Mouse (Mus musculus): ENCODE data around the gene Hbb-bs. TPM values are rescaled to one million over a fixed set of nuclear protein-coding genes. Genes with fewer than 3 reads are reported as not detected.
"Not testable (repeated sequence)": the region's sequence is repeated elsewhere in the genome, so short reads cannot be mapped to it uniquely, and the experiment has no call there.

Gene Hbb-bs
- total RNA-seq (2021), result 100 to 1,000 TPM; 266 to 399 TPM
- long read RNA-seq, experiment 1, transcript Hbb-bs-201 (3 exons, 628 nt), result major isoform, 109 of 133 reads
- long read RNA-seq, experiment 1, transcript Hbb-bs-202 (2 exons, 344 nt), result minor isoform, 6 of 133 reads
- long read RNA-seq, experiment 1, partial matches to known transcripts, result 0 of 133 reads
- long read RNA-seq, experiment 1, other reads (novel, unspliced or antisense), result 18 of 133 reads
- long read RNA-seq, experiment 2, transcript Hbb-bs-201 (3 exons, 628 nt), result major isoform, 194 of 229 reads
- long read RNA-seq, experiment 2, transcript Hbb-bs-202 (2 exons, 344 nt), result minor isoform, 9 of 229 reads
- long read RNA-seq, experiment 2, partial matches to known transcripts, result 0 of 229 reads
- long read RNA-seq, experiment 2, other reads (novel, unspliced or antisense), result 26 of 229 reads

- intact Hi-C loops (cut with DNase I), result no loop called here
- no peak for DNase-seq
These were observed at the start of gene Hbb-bs for GRCm38 (mm10) chr7:103827808-103828207. Gene Hbb-bs, minus strand, starts transcription at chr7:103828096.

GRCm38 (mm10) chr7:103877093-103877492 is 49.2 kb upstream of the Hbb-bs start:
- intact Hi-C loops (cut with DNase I), result no loop called here
- DNase-seq, result no peak

GRCm38 (mm10) chr7:103874451-103874850 is 46.6 kb upstream of the Hbb-bs start:
- intact Hi-C loops (cut with DNase I), result no loop called here

GRCm38 (mm10) chr7:103873064-103873463 is 45.2 kb upstream of the Hbb-bs start:
- intact Hi-C loops (cut with DNase I), result no loop called here
- no peak for DNase-seq

More at GRCm38 (mm10) chr7:103874451-103874850, 46.6 kb upstream of the Hbb-bs start:
- DNase-seq, result no peak

- intact Hi-C loops (cut with DNase I), result no loop called here
- no peak for DNase-seq
These were observed 42.8 kb upstream of the Hbb-bs start for GRCm38 (mm10) chr7:103870667-103871066.

GRCm38 (mm10) chr7:103865716-103866115 is 37.8 kb upstream of the Hbb-bs start:
- no peak for DNase-seq
- intact Hi-C loops (cut with DNase I), result no loop called here

GRCm38 (mm10) chr7:103861531-103861930 is 33.6 kb upstream of the Hbb-bs start:
- intact Hi-C loops (cut with DNase I), result no loop called here

GRCm38 (mm10) chr7:103860855-103861254 is 33.0 kb upstream of the Hbb-bs start:
- intact Hi-C loops (cut with DNase I), result no loop called here
- peak in 1 of 2 experiments; percentile 4 for DNase-seq

More at GRCm38 (mm10) chr7:103861531-103861930, 33.6 kb upstream of the Hbb-bs start:
- DNase-seq, result no peak

- no peak for DNase-seq
- intact Hi-C loops (cut with DNase I), result no loop called here
These were observed 31.2 kb upstream of the Hbb-bs start for GRCm38 (mm10) chr7:103859076-103859475.

GRCm38 (mm10) chr7:103854669-103855068 is 26.8 kb upstream of the Hbb-bs start:
- intact Hi-C loops (cut with DNase I), result no loop called here
- DNase-seq, result no peak

- intact Hi-C loops (cut with DNase I), result no loop called here
- DNase-seq, result no peak
These were observed 25.2 kb upstream of the Hbb-bs start, which contains the start of gene Hbb-y for GRCm38 (mm10) chr7:103853090-103853489. Gene Hbb-y, minus strand, starts transcription at chr7:103853216.

GRCm38 (mm10) chr7:103844525-103845325 is 16.8 kb upstream of the Hbb-bs start:
- no peak for DNase-seq
- intact Hi-C loops (cut with DNase I), result no loop called here

GRCm38 (mm10) chr7:103843034-103843433 is 15.1 kb upstream of the Hbb-bs start, which contains the start of gene Hbb-bh1:
Gene Hbb-bh1, minus strand, starts transcription at chr7:103843164.
- intact Hi-C loops (cut with DNase I), result no loop called here
- no peak for DNase-seq

GRCm38 (mm10) chr7:103840268-103840667 is 12.4 kb upstream of the Hbb-bs start, which contains the start of gene Hbb-bh2:
Gene Hbb-bh2, minus strand, starts transcription at chr7:103840520.
- no peak for DNase-seq
- intact Hi-C loops (cut with DNase I), result no loop called here

GRCm38 (mm10) chr7:103827139-103827538 is 757 bp downstream of the Hbb-bs start:
- intact Hi-C loops (cut with DNase I); DNase-seq: not testable (repeated sequence)

GRCm38 (mm10) chr7:103826255-103826887 is 1.5 kb downstream of the Hbb-bs start:
- intact Hi-C loops (cut with DNase I), result no loop called here
- DNase-seq, result no peak

GRCm38 (mm10) chr7:103825536-103826254 is 2.2 kb downstream of the Hbb-bs start:
- intact Hi-C loops (cut with DNase I), result no loop called here
- DNase-seq, result no peak

- no peak for DNase-seq
- intact Hi-C loops (cut with DNase I), result no loop called here
These were observed 3.3 kb downstream of the Hbb-bs start for GRCm38 (mm10) chr7:103824597-103824996.

- intact Hi-C loops (cut with DNase I); DNase-seq: not testable (repeated sequence)
These were observed 12.8 kb downstream of the Hbb-bs start for GRCm38 (mm10) chr7:103815085-103815484.

GRCm38 (mm10) chr7:103813766-103814165 is 14.1 kb downstream of the Hbb-bs start, which contains the start of gene Hbb-bt:
Gene Hbb-bt, minus strand, starts transcription at chr7:103813996.
- DNase-seq, result no peak
- intact Hi-C loops (cut with DNase I), result no loop called here
